Mouse (Mus musculus) heart, embryonic 16.5 days (tissue): ENCODE results near the gene Syn3. TPM values are rescaled to one million over a fixed set of nuclear protein-coding genes. Genes with fewer than 3 reads are reported as not detected.

ENCODE experiments used
- ATAC-seq: fragments of 200-750 bp; cut with Nextera tagmentation; replicated peaks from 2 replicates; pipeline ENCODE4 v1.8.0; 2017; ENCODE audit warnings: moderate number of reproducible peaks; ENCODE audit not compliant: insufficient read depth, low FRiP score; ENCODE audit errors: extremely low read depth
- H3K27ac ChIP-seq: fragments of 300-500 bp; sonication (generic); 2 replicates; pipeline ENCODE4 v1.5.1; 2014; ENCODE audit warnings: mild to moderate bottlenecking, low read length, control low read depth, moderate library complexity
- H3K27me3 ChIP-seq: fragments of 300-500 bp; sonication (generic); 2 replicates; pipeline ENCODE4 v1.6.1; 2014; ENCODE audit warnings: low read length, mixed read lengths; ENCODE audit not compliant: control insufficient read depth, insufficient read depth
- H3K36me3 ChIP-seq: fragments of 300-500 bp; sonication (generic); 2 replicates; pipeline ENCODE4 v1.6.1; 2014; ENCODE audit not compliant: control insufficient read depth, insufficient read depth
- H3K4me1 ChIP-seq: fragments of 300-500 bp; sonication (generic); 2 replicates; pipeline ENCODE4 v1.6.1; 2014; ENCODE audit warnings: low read length, mixed read lengths; ENCODE audit not compliant: control insufficient read depth, insufficient read depth
- H3K4me2 ChIP-seq: fragments of 300-500 bp; sonication (generic); 2 replicates; pipeline ENCODE4 v1.6.1; 2014; ENCODE audit warnings: low read depth, mild to moderate bottlenecking, control low read depth, low read length
- H3K4me3 ChIP-seq: fragments of 300-500 bp; sonication (generic); 2 replicates; pipeline ENCODE4 v1.5.1; 2014; ENCODE audit warnings: mild to moderate bottlenecking, control low read depth, low read length
- H3K9ac ChIP-seq: fragments of 300-500 bp; sonication (generic); 2 replicates; pipeline ENCODE4 v1.6.1; 2014; ENCODE audit warnings: low read length, control low read depth
- H3K9me3 ChIP-seq: fragments of 300-500 bp; sonication (generic); replicated peaks from 2 replicates; pipeline ENCODE4 v1.6.1; 2016; ENCODE audit warnings: low read length; ENCODE audit not compliant: control insufficient read depth
- WGBS: fragments of 180-500 bp; shearing (Covaris S2); extraction: QIAGEN DNeasy Blood & Tissue Kit; methylation state at CpG from one replicate; pipeline ENCODE4 v1.1.7; 2014; 5-methylcytosine and 5-hydroxymethylcytosine counted together
- polyA plus RNA-seq: library from polyadenylated mRNA; unstranded; fragments of >200 nt; fragmentation: Nextera tagmentation; extraction: Ambion mirVana; gene quantifications from 2 replicates; pipeline ENCODE4 v1.2.1, GENCODE M21; 2015

The Syn3 gene
- polyA plus RNA-seq, 1 experiment from 2014 or later = 0.68 TPM

- Histone ChIP-seq H3K36me3 (no peaks in the 10 kb centered on the region), H3K9me3 (no peaks in the 10 kb centered on the region), H3K4me1 (0 out of 2 replicates have a peak, but pooled peaks cover 3% of the 10 kb centered on the region), H3K9ac (no peak overlapping the region), H3K4me3 (no peak overlapping the region), H3K27ac (peak overlapping the region; percentile 18; the same call in 1 of the 2 replicates), H3K4me2 (no peak overlapping the region), H3K27me3 (no peaks in the 10 kb centered on the region)
- no peak for ATAC-seq
- 59% methylated on average over 8 of the region's 8 CpGs for WGBS
Measured at GRCm38 (mm10) chr10:86183148-86183885, 315.4 kb downstream of the Syn3 start.

- H3K4me1 ChIP-seq = 0 out of 2 replicates have a peak, but pooled peaks cover 3% of the 10 kb centered on the region
- WGBS = 54% methylated on average over 3 of the region's 3 CpGs
Measured at GRCm38 (mm10) chr10:86182183-86182805, 316.4 kb downstream of the Syn3 start.

GRCm38 (mm10) chr10:86176411-86176810, 322.3 kb downstream of the Syn3 start:
- no peak overlapping the region for H3K27ac ChIP-seq
- H3K4me2 ChIP-seq = no peak overlapping the region
- no peak for ATAC-seq
- no peaks in the 10 kb centered on the region for H3K9me3 ChIP-seq
- no peak overlapping the region for H3K4me3 ChIP-seq
- no peak overlapping the region for H3K9ac ChIP-seq
- no peaks in the 10 kb centered on the region for H3K36me3 ChIP-seq
- no peaks in the 10 kb centered on the region; the same call in 1 of the 2 replicates for H3K27me3 ChIP-seq
- 86% methylated on average over 2 of the region's 2 CpGs for WGBS
- H3K4me1 ChIP-seq = no peaks in the 10 kb centered on the region

More at GRCm38 (mm10) chr10:86182183-86182805, 316.4 kb downstream of the Syn3 start:
- ATAC-seq = no peak
- Histone ChIP-seq H3K27me3 (no peaks in the 10 kb centered on the region), H3K9me3 (no peaks in the 10 kb centered on the region), H3K27ac (peak overlapping the region; percentile 4; the same call in 1 of the 2 replicates), H3K4me3 (no peak overlapping the region), H3K4me2 (no peak overlapping the region), H3K36me3 (no peaks in the 10 kb centered on the region), H3K9ac (no peak overlapping the region)

- Histone ChIP-seq H3K9me3 (no peaks in the 10 kb centered on the region), H3K4me2 (no peak overlapping the region), H3K27me3 (no peaks in the 10 kb centered on the region; the same call in 1 of the 2 replicates), H3K27ac (no peak overlapping the region), H3K4me3 (no peak overlapping the region), H3K4me1 (no peaks in the 10 kb centered on the region), H3K9ac (no peak overlapping the region), H3K36me3 (no peaks in the 10 kb centered on the region)
- 69% methylated on average over 6 of the region's 6 CpGs for WGBS
- no peak for ATAC-seq
Measured at GRCm38 (mm10) chr10:86174017-86174416, 324.7 kb downstream of the Syn3 start.

- H3K4me2 ChIP-seq = no peak overlapping the region
- ATAC-seq = no peak
- no peaks in the 10 kb centered on the region for H3K36me3 ChIP-seq
- H3K9me3 ChIP-seq = no peaks in the 10 kb centered on the region
- no peak overlapping the region for H3K9ac ChIP-seq
- no peak overlapping the region for H3K27ac ChIP-seq
- no peak overlapping the region for H3K4me3 ChIP-seq
- H3K27me3 ChIP-seq = no peaks in the 10 kb centered on the region; the same call in 1 of the 2 replicates
- no peaks in the 10 kb centered on the region for H3K4me1 ChIP-seq
- 74% methylated on average over 4 of the region's 4 CpGs for WGBS
Measured at GRCm38 (mm10) chr10:86173284-86173683, 325.4 kb downstream of the Syn3 start.

- H3K9ac ChIP-seq = no peak overlapping the region
- H3K27me3 ChIP-seq = no peaks in the 10 kb centered on the region
- no peak overlapping the region for H3K4me3 ChIP-seq
- no peaks in the 10 kb centered on the region for H3K36me3 ChIP-seq
- ATAC-seq = no peak
- WGBS = 93% methylated on average over 1 of the region's 1 CpGs
- peaks cover 7% of the 10 kb centered on the region for H3K4me1 ChIP-seq
- no peaks in the 10 kb centered on the region for H3K9me3 ChIP-seq
- no peak overlapping the region for H3K4me2 ChIP-seq
- no peak overlapping the region for H3K27ac ChIP-seq
Measured at GRCm38 (mm10) chr10:86171246-86171645, 327.4 kb downstream of the Syn3 start.

GRCm38 (mm10) chr10:86168084-86168483, 330.6 kb downstream of the Syn3 start:
- Histone ChIP-seq H3K9ac (no peak overlapping the region), H3K36me3 (no peaks in the 10 kb centered on the region), H3K4me1 (peaks cover 7% of the 10 kb centered on the region), H3K4me2 (no peak overlapping the region), H3K4me3 (no peak overlapping the region), H3K27me3 (no peaks in the 10 kb centered on the region), H3K9me3 (no peaks in the 10 kb centered on the region), H3K27ac (no peak overlapping the region)
- no peak for ATAC-seq
- WGBS = 75% methylated on average over 2 of the region's 2 CpGs

- H3K4me2 ChIP-seq = no peak overlapping the region
- H3K4me1 ChIP-seq = peaks cover 10% of the 10 kb centered on the region
- ATAC-seq = peak; percentile 69; the same call in 1 of the 2 replicates
- H3K9ac ChIP-seq = no peak overlapping the region
- H3K27ac ChIP-seq = peak overlapping the region; percentile 63
- WGBS = 6% methylated on average over 4 of the region's 4 CpGs
- no peaks in the 10 kb centered on the region for H3K27me3 ChIP-seq
- no peak overlapping the region for H3K4me3 ChIP-seq
- no peaks in the 10 kb centered on the region for H3K36me3 ChIP-seq
- H3K9me3 ChIP-seq = no peaks in the 10 kb centered on the region
Measured at GRCm38 (mm10) chr10:86166854-86167268, 331.8 kb downstream of the Syn3 start.

- H3K4me1 ChIP-seq = peaks cover 14% of the 10 kb centered on the region
- ATAC-seq = no peak
- no peak overlapping the region for H3K27ac ChIP-seq
- H3K9me3 ChIP-seq = no peaks in the 10 kb centered on the region
- no peaks in the 10 kb centered on the region for H3K36me3 ChIP-seq
- 63% methylated on average over 3 of the region's 3 CpGs for WGBS
- H3K27me3 ChIP-seq = no peaks in the 10 kb centered on the region
- no peak overlapping the region for H3K9ac ChIP-seq
- H3K4me2 ChIP-seq = no peak overlapping the region
- no peak overlapping the region for H3K4me3 ChIP-seq
Measured at GRCm38 (mm10) chr10:86164098-86164497, 334.6 kb downstream of the Syn3 start.
